Mouse (Mus musculus): ENCODE measurements at regions not wholly inside any gene's neighbourhood (a gene's known extent, or its start where the extent isn't known, plus 50 kb on each side); places are given as distances from the start of the nearest gene placed in this dataset.

- no peak for DNase-seq (ENCODE audit: low spot score in 2 of 2)
Observed at GRCm38 (mm10) chr15:11712481-11713274, 194.4 kb downstream of the Npr3 start.

- DNase-seq (ENCODE audit: low spot score in 2 of 2), result no peak
Observed at GRCm38 (mm10) chr15:11701246-11701645, 205.8 kb downstream of the Npr3 start.

GRCm38 (mm10) chr15:11699929-11700328 is 207.2 kb downstream of the Npr3 start:
- DNase-seq (ENCODE audit: low spot score in 2 of 2), result no peak

- no peak for DNase-seq (ENCODE audit: low spot score in 2 of 2)
Observed at GRCm38 (mm10) chr15:11697060-11697459, 210.0 kb downstream of the Npr3 start.

GRCm38 (mm10) chr15:11693772-11694270 is 213.3 kb downstream of the Npr3 start:
- DNase-seq (ENCODE audit: low spot score in 2 of 2), result no peak

- DNase-seq (ENCODE audit: low spot score in 2 of 2), result no peak
Observed at GRCm38 (mm10) chr15:11664839-11665379, 242.2 kb downstream of the Npr3 start.

GRCm38 (mm10) chr15:11655168-11655567 is 251.9 kb downstream of the Npr3 start:
- DNase-seq (ENCODE audit: low spot score in 2 of 2), result no peak

- no peak for DNase-seq (ENCODE audit: low spot score in 2 of 2)
Observed at GRCm38 (mm10) chr15:11646241-11646640, 246.8 kb upstream of the Tars start.

GRCm38 (mm10) chr15:11644779-11645178 is 245.3 kb upstream of the Tars start:
- DNase-seq (ENCODE audit: low spot score in 2 of 2), result no peak

- DNase-seq (ENCODE audit: low spot score in 2 of 2), result no peak
Observed at GRCm38 (mm10) chr15:11630654-11631053, 231.2 kb upstream of the Tars start.

GRCm38 (mm10) chr15:11626433-11626832 is 227.0 kb upstream of the Tars start:
- DNase-seq (ENCODE audit: low spot score in 2 of 2), result no peak

- DNase-seq (ENCODE audit: low spot score in 2 of 2), result no peak
Observed at GRCm38 (mm10) chr15:11612416-11612815, 213.0 kb upstream of the Tars start.

- DNase-seq (ENCODE audit: low spot score in 2 of 2), result no peak
Observed at GRCm38 (mm10) chr15:11610043-11610670, 210.7 kb upstream of the Tars start.

GRCm38 (mm10) chr15:11607489-11607888 is 208.0 kb upstream of the Tars start:
- DNase-seq (ENCODE audit: low spot score in 2 of 2), result no peak

GRCm38 (mm10) chr15:11605677-11606076 is 206.2 kb upstream of the Tars start:
- DNase-seq (ENCODE audit: low spot score in 2 of 2), result no peak

GRCm38 (mm10) chr15:11597021-11597420 is 197.6 kb upstream of the Tars start:
- no peak for DNase-seq (ENCODE audit: low spot score in 2 of 2)

- no peak for DNase-seq (ENCODE audit: low spot score in 2 of 2)
Observed at GRCm38 (mm10) chr15:11590542-11591116, 191.2 kb upstream of the Tars start.

- no peak for DNase-seq (ENCODE audit: low spot score in 2 of 2)
Observed at GRCm38 (mm10) chr15:11589795-11590194, 190.3 kb upstream of the Tars start.

- no peak for DNase-seq (ENCODE audit: low spot score in 2 of 2)
Observed at GRCm38 (mm10) chr15:11586384-11586783, 186.9 kb upstream of the Tars start.

GRCm38 (mm10) chr15:11584155-11584554 is 184.7 kb upstream of the Tars start:
- no peak for DNase-seq (ENCODE audit: low spot score in 2 of 2)

GRCm38 (mm10) chr15:11578331-11578730 is 178.9 kb upstream of the Tars start:
- DNase-seq (ENCODE audit: low spot score in 2 of 2), result no peak

- DNase-seq (ENCODE audit: low spot score in 2 of 2), result no peak
Observed at GRCm38 (mm10) chr15:11574359-11574758, 174.9 kb upstream of the Tars start.
